Mouse (Mus musculus): ENCODE results near the gene Ccsap. TPM values are rescaled to one million over a fixed set of nuclear protein-coding genes. Genes with fewer than 3 reads are reported as not detected.

Gene Ccsap
- polyA plus RNA-seq, 1 experiment from 2014 or later: 2.1 TPM

DNA sequence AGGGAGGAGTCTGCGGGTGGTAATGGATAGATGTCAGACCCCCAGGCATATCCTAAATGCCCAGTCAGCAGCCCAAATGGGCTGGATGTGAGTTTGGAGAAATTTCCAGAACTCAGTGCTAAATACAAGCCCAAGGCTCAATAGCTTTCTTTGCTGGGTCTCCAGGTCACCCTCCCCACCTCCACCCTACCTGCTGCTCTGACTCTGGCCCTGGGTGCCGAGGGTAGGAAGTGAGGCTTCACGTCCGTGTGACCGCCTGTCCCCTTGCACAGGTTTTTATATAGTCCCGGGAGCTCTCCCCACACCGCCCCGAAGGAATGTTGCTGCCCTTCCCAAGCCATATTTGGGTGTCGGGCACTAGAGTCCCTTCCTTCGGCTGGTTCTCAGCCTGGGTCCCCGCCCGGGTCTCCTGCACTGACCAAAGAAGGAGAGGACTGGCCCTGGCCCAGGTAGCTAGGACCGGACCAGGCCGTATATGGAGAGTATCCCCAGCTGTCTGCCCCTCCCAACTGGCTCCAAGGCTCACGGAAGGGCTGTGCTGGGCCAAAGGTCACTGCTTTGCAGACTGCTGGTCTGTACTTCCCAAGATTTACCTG lies 34.6 kb upstream of the Ccsap start, which contains the start of gene Acta1:
TSS of gene Acta1 (minus strand) at position 250 of the 596 bp plus-strand sequence.
- H3K4me1 ChIP-seq (ENCODE audit: control insufficient read depth, insufficient read depth, low read length): no peaks in the 10 kb centered on the region
- no peak within 1 kb of the TSS for H3K27ac ChIP-seq (ENCODE audit: low read length)
- no peak within 1 kb of the TSS for H3K4me3 ChIP-seq (replicated peaks; ENCODE audit: low read length)
- H3K27me3 ChIP-seq (ENCODE audit: control insufficient read depth, insufficient read depth, low read length): peaks cover 50% of the 10 kb centered on the region
- no peak within 1 kb of the TSS for H3K4me2 ChIP-seq (ENCODE audit: low read depth, low read length)
- no peaks in the 10 kb centered on the region for H3K36me3 ChIP-seq (ENCODE audit: control insufficient read depth, insufficient read depth, low read length)
- peak; percentile 46; the same call in 1 of the 2 replicates for ATAC-seq (ENCODE audit: insufficient read depth, low FRiP score)
- WGBS: 23% methylated on average over 15 of the region's 15 CpGs
- no peaks in the 10 kb centered on the region for H3K9me3 ChIP-seq (replicated peaks; ENCODE audit: control insufficient read depth, low read length)
- H3K9ac ChIP-seq (ENCODE audit: low read length): no peak within 1 kb of the TSS

DNA sequence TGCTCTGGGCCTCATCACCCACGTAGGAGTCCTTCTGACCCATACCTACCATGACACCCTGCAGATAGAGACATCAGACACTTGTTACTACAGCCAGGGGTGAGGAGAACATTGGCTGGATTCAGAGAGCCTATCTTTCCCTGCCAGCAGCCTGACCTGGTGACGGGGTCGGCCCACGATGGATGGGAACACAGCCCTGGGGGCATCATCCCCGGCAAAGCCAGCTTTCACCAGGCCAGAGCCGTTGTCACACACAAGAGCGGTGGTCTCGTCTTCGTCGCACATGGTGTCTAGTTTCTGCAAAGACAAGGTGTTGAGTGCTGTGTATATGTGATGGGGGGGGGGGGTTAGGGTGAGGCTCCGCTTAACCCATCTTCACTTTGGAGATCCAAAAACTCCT lies 33.4 kb upstream of the Ccsap start:
- Histone ChIP-seq H3K9ac (ENCODE audit: low read length) (no peak overlapping the region), H3K27me3 (ENCODE audit: control insufficient read depth, insufficient read depth, low read length) (peaks cover 50% of the 10 kb centered on the region)

DNA sequence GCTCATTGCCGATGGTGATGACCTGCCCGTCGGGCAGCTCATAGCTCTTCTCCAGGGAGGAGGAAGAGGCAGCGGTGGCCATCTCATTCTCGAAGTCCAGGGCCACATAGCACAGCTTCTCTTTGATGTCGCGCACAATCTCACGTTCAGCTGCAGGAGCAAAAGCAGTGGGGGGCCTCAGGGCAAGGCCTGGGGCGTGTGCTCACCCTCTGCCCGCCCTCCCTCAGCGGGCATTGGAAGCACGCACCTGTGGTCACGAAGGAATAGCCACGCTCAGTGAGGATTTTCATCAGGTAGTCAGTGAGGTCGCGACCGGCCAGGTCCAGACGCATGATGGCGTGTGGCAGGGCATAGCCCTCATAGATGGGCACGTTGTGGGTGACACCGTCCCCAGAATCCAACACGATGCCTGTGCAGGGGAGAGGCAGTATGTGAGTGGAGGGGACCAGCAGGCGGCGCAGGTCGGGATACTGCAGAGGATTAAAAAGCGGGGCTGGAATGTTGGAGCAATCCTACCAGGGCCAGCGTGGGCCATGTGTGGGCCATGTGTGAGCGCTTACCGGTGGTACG lies 32.7 kb upstream of the Ccsap start:
- 13% methylated on average over 30 of the region's 30 CpGs for WGBS
- Histone ChIP-seq H3K36me3 (ENCODE audit: control insufficient read depth, insufficient read depth, low read length) (no peaks in the 10 kb centered on the region), H3K9me3 (replicated peaks; ENCODE audit: control insufficient read depth, low read length) (no peaks in the 10 kb centered on the region), H3K27ac (ENCODE audit: low read length) (no peak overlapping the region), H3K4me1 (ENCODE audit: control insufficient read depth, insufficient read depth, low read length) (no peaks in the 10 kb centered on the region), H3K9ac (ENCODE audit: low read length) (no peak overlapping the region), H3K4me3 (replicated peaks; ENCODE audit: low read length) (no peak overlapping the region), H3K27me3 (ENCODE audit: control insufficient read depth, insufficient read depth, low read length) (peaks cover 50% of the 10 kb centered on the region), H3K4me2 (ENCODE audit: low read depth, low read length) (no peak overlapping the region)
- no peak for ATAC-seq (ENCODE audit: insufficient read depth, low FRiP score)

More for the DNA sequence above, 33.4 kb upstream of the Ccsap start:
- Histone ChIP-seq H3K4me2 (ENCODE audit: low read depth, low read length) (no peak overlapping the region), H3K27ac (ENCODE audit: low read length) (no peak overlapping the region), H3K4me1 (ENCODE audit: control insufficient read depth, insufficient read depth, low read length) (no peaks in the 10 kb centered on the region), H3K4me3 (replicated peaks; ENCODE audit: low read length) (no peak overlapping the region), H3K36me3 (ENCODE audit: control insufficient read depth, insufficient read depth, low read length) (no peaks in the 10 kb centered on the region), H3K9me3 (replicated peaks; ENCODE audit: control insufficient read depth, low read length) (no peaks in the 10 kb centered on the region)
- 74% methylated on average over 11 of the region's 11 CpGs for WGBS
- ATAC-seq (ENCODE audit: insufficient read depth, low FRiP score): no peak

DNA sequence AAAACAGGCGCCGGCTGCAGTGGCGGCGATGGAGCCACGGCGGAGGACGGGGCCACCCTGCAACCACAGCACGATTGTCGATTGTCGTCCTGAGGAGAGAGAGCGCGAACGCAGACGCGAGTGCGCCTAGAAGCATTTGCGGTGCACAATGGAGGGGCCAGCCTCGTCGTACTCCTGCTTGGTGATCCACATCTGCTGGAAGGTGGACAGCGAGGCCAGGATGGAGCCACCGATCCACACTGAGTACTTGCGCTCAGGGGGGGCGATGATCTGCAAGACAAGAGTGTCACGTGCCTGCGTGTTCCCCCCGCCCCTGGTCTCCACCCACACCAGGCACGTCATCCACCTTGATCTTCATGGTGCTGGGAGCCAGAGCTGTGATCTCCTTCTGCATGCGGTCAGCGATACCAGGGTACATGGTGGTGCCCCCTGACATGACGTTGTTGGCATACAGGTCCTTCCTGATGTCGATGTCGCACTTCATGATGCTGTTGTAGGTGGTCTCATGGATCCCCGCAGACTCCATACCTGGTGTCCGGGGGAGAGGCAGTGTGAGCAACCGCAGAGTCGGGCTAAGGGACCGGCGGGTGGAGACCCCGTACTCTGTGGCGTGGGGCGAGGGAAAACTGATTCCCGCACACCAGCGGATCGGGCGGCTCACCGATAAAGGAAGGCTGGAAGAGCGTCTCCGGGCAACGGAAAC lies 32.0 kb upstream of the Ccsap start:
- H3K36me3 ChIP-seq (ENCODE audit: control insufficient read depth, insufficient read depth, low read length): no peaks in the 10 kb centered on the region
- H3K4me3 ChIP-seq (replicated peaks; ENCODE audit: low read length): peak overlapping the region; percentile 3; the same call in 1 of the 2 replicates
- ATAC-seq (ENCODE audit: insufficient read depth, low FRiP score): no peak
- H3K4me2 ChIP-seq (ENCODE audit: low read depth, low read length): peak overlapping the region; percentile 33
- no peak overlapping the region for H3K27ac ChIP-seq (ENCODE audit: low read length)
- H3K9ac ChIP-seq (ENCODE audit: low read length): no peak overlapping the region
- peaks cover 50% of the 10 kb centered on the region for H3K27me3 ChIP-seq (ENCODE audit: control insufficient read depth, insufficient read depth, low read length)
- no peaks in the 10 kb centered on the region for H3K9me3 ChIP-seq (replicated peaks; ENCODE audit: control insufficient read depth, low read length)
- 1% methylated on average over 49 of the region's 49 CpGs for WGBS
- no peaks in the 10 kb centered on the region for H3K4me1 ChIP-seq (ENCODE audit: control insufficient read depth, insufficient read depth, low read length)

DNA sequence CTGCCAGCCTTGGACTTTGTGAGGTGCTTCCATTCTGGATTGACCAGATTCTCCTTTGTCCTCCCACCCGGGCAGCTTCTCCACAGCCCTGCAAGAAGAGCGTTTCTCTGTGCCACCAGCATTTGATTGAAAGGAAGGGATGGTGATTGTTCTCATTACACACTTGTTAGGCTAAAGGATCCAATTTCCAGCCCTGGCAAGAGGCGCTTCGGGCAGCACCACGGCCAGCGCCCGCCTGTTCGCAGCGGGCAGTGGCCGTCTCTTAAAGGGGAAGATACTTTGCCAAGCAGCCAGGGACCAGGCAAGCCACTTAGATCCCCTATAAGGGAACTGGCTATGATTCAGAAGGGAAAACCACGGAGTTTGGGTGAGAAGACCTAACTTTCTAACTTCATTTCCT lies 31.3 kb upstream of the Ccsap start:
- Histone ChIP-seq H3K4me3 (replicated peaks; ENCODE audit: low read length) (peak overlapping the region; percentile 5; the same call in 1 of the 2 replicates), H3K4me1 (ENCODE audit: control insufficient read depth, insufficient read depth, low read length) (no peaks in the 10 kb centered on the region), H3K36me3 (ENCODE audit: control insufficient read depth, insufficient read depth, low read length) (no peaks in the 10 kb centered on the region), H3K27ac (ENCODE audit: low read length) (no peak overlapping the region), H3K9me3 (replicated peaks; ENCODE audit: control insufficient read depth, low read length) (no peaks in the 10 kb centered on the region), H3K9ac (ENCODE audit: low read length) (no peak overlapping the region), H3K27me3 (ENCODE audit: control insufficient read depth, insufficient read depth, low read length) (peaks cover 50% of the 10 kb centered on the region), H3K4me2 (ENCODE audit: low read depth, low read length) (peak overlapping the region; percentile 33; the same call in 1 of the 2 replicates)
- ATAC-seq (ENCODE audit: insufficient read depth, low FRiP score): no peak
- WGBS: 1% methylated on average over 11 of the region's 11 CpGs

DNA sequence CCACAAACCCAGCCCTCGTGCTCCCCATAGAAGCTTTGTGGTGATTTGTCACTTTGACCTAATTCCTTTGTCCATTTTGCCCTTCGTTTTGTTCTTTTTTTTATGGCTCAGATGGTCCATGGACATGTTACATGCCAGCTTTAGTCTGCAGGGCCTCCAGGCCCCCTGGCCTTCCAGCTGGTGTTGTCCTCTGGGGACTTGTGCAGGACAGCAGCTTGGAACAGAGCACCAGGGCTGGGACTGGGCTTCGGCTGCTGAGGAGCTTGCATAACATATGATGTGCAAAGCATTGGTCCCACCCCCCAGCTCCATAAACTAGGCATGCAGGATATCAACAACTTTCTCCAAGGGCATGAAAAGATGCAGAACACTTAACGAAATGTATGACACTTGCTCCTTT lies 29.8 kb upstream of the Ccsap start:
- Histone ChIP-seq H3K4me3 (replicated peaks; ENCODE audit: low read length) (no peak overlapping the region), H3K27me3 (ENCODE audit: control insufficient read depth, insufficient read depth, low read length) (peaks cover 42% of the 10 kb centered on the region), H3K4me2 (ENCODE audit: low read depth, low read length) (no peak overlapping the region), H3K9ac (ENCODE audit: low read length) (no peak overlapping the region), H3K36me3 (ENCODE audit: control insufficient read depth, insufficient read depth, low read length) (no peaks in the 10 kb centered on the region), H3K9me3 (replicated peaks; ENCODE audit: control insufficient read depth, low read length) (no peaks in the 10 kb centered on the region), H3K27ac (ENCODE audit: low read length) (no peak overlapping the region), H3K4me1 (ENCODE audit: control insufficient read depth, insufficient read depth, low read length) (no peaks in the 10 kb centered on the region)
- no peak for ATAC-seq (ENCODE audit: insufficient read depth, low FRiP score)
- 67% methylated on average over 4 of the region's 4 CpGs for WGBS

DNA sequence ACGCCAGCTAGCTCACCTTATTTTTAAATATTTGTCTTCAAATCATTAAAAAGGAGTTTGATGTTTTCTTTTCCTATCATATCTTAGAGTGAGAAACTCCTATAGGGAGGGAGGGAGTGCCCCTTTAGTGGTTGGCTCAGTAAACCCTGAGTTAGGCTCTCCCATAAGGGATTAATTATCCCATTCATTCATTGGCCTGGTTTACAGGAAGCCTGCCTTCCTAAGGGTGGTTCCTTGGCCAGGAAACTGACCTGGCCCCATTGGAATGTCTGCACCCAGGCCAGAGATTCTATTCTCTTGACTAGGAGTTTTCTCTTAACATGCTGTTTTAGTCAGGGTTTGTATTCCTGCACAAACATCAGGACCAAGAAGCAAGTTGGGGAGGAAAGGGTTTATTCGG lies 27.9 kb upstream of the Ccsap start:
- ATAC-seq (ENCODE audit: insufficient read depth, low FRiP score): no peak
- Histone ChIP-seq H3K4me3 (replicated peaks; ENCODE audit: low read length) (no peak overlapping the region), H3K4me2 (ENCODE audit: low read depth, low read length) (no peak overlapping the region), H3K9ac (ENCODE audit: low read length) (no peak overlapping the region), H3K27me3 (ENCODE audit: control insufficient read depth, insufficient read depth, low read length) (peaks cover 24% of the 10 kb centered on the region), H3K4me1 (ENCODE audit: control insufficient read depth, insufficient read depth, low read length) (peaks cover 5% of the 10 kb centered on the region), H3K9me3 (replicated peaks; ENCODE audit: control insufficient read depth, low read length) (no peaks in the 10 kb centered on the region), H3K27ac (ENCODE audit: low read length) (no peak overlapping the region), H3K36me3 (ENCODE audit: control insufficient read depth, insufficient read depth, low read length) (no peaks in the 10 kb centered on the region)
- 77% methylated on average over 2 of the region's 2 CpGs for WGBS

DNA sequence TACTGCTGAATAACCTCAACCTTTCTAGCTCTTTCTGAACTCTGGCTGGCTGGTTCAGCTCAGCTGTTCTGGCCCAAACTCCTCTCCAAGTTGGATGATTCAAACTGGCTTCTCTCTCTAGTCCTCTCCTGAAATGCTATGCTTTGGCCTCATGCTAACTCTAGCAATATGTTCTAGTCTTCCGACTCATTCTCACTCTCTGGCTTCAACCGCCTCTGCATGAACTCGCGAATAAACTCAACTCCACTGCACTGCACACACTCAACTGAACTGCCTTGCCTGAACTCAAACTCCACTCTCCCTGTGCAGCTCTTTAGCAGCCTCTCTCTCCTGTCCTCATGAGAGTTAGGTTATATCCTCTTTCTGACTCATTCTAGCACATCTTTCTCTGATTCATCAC lies 27.2 kb upstream of the Ccsap start:
- Histone ChIP-seq H3K9me3 (replicated peaks; ENCODE audit: control insufficient read depth, low read length) (no peaks in the 10 kb centered on the region), H3K36me3 (ENCODE audit: control insufficient read depth, insufficient read depth, low read length) (no peaks in the 10 kb centered on the region), H3K9ac (ENCODE audit: low read length) (no peak overlapping the region), H3K27ac (ENCODE audit: low read length) (no peak overlapping the region), H3K4me1 (ENCODE audit: control insufficient read depth, insufficient read depth, low read length) (peaks cover 5% of the 10 kb centered on the region), H3K4me3 (replicated peaks; ENCODE audit: low read length) (no peak overlapping the region), H3K27me3 (ENCODE audit: control insufficient read depth, insufficient read depth, low read length) (peaks cover 16% of the 10 kb centered on the region), H3K4me2 (ENCODE audit: low read depth, low read length) (no peak overlapping the region)
- WGBS: 94% methylated on average over 4 of the region's 4 CpGs
- no peak for ATAC-seq (ENCODE audit: insufficient read depth, low FRiP score)
